Mouse (Mus musculus) thymus, adult 2 months (tissue): ENCODE measurements around the gene Zp3r.
"Not testable (repeated sequence)": the region's sequence is repeated elsewhere in the genome, so short reads cannot be mapped to it uniquely, and the experiment has no call there.

ENCODE experiments used
- CTCF ChIP-seq: fragments of 200-500 bp; IDR thresholded peaks from 2 replicates; pipeline ENCODE4 v1.5.1; 2012; ENCODE audit warnings: mild to moderate bottlenecking, control low read depth, low read length, moderate library complexity, borderline replicate concordance; ENCODE audit not compliant: control insufficient read depth, poor library complexity, insufficient read depth; ENCODE audit errors: extremely low read depth
- POLR2A ChIP-seq: fragments of 200-500 bp; IDR thresholded peaks from 2 replicates; pipeline ENCODE4 v1.6.1; 2012; ENCODE audit warnings: mild to moderate bottlenecking, low read length, control low read depth, moderate library complexity; ENCODE audit not compliant: control insufficient read depth, poor library complexity, insufficient read depth; ENCODE audit errors: extremely low read depth

- TF ChIP-seq CTCF, POLR2A: not testable (repeated sequence)
Measured at GRCm38 (mm10) chr1:130659641-130660040, 30.2 kb upstream of the Zp3r start.
